Mouse (Mus musculus) cerebellum, adult 2 months (tissue): ENCODE results near the gene Wdr91. TPM values are rescaled to one million over a fixed set of nuclear protein-coding genes. Genes with fewer than 3 reads are reported as not detected.

Experiments used
- DNase-seq, 2 experiments: peaks; one replicate each; pipeline ENCODE4 v3.0.0; 2021
- H3K27ac ChIP-seq: fragments of 200-500 bp; 2 replicates; pipeline ENCODE4 v1.5.1; 2012; ENCODE audit warnings: low read length, control low read depth, inconsistent platforms; ENCODE audit not compliant: insufficient read depth
- H3K27me3 ChIP-seq: fragments of 200-500 bp; 2 replicates; pipeline ENCODE4 v1.6.1; 2012; ENCODE audit warnings: inconsistent platforms, mild to moderate bottlenecking, low read length, moderate library complexity; ENCODE audit not compliant: control insufficient read depth, insufficient read depth
- H3K4me1 ChIP-seq: fragments of 200-500 bp; 2 replicates; pipeline ENCODE4 v1.6.1; 2011; ENCODE audit warnings: low read length; ENCODE audit not compliant: control insufficient read depth, insufficient read depth
- H3K4me3 ChIP-seq: fragments of 200-500 bp; replicated peaks from 2 replicates; pipeline ENCODE3; 2011; ENCODE audit warnings: mild to moderate bottlenecking, low read depth, low read length, control low read depth; ENCODE audit not compliant: insufficient read depth
- CTCF ChIP-seq: fragments of 200-500 bp; IDR thresholded peaks from 2 replicates; pipeline ENCODE4 v1.5.1; 2011; ENCODE audit warnings: low read depth, mild to moderate bottlenecking, control low read depth, low read length, moderate library complexity, borderline replicate concordance; ENCODE audit not compliant: insufficient read depth
- POLR2A ChIP-seq: fragments of 200-500 bp; IDR thresholded peaks from 2 replicates; pipeline ENCODE4 v1.6.1; 2011; ENCODE audit warnings: low read length, control low read depth, borderline replicate concordance; ENCODE audit not compliant: insufficient read depth
- WGBS: fragments of 180-500 bp; shearing (Covaris S2); methylation state at CpG from one replicate; pipeline ENCODE4 v1.1.7; 2018; 5-methylcytosine and 5-hydroxymethylcytosine counted together
- polyA plus RNA-seq: library from polyadenylated mRNA; depleted of rRNA; stranded (reverse); fragments of >200 nt; gene quantifications from 2 replicates; pipeline ENCODE4 v1.2.3, GENCODE M21; 2012

Wdr91 gene
- polyA plus RNA-seq, 1 experiment: 28.0 TPM

DNA sequence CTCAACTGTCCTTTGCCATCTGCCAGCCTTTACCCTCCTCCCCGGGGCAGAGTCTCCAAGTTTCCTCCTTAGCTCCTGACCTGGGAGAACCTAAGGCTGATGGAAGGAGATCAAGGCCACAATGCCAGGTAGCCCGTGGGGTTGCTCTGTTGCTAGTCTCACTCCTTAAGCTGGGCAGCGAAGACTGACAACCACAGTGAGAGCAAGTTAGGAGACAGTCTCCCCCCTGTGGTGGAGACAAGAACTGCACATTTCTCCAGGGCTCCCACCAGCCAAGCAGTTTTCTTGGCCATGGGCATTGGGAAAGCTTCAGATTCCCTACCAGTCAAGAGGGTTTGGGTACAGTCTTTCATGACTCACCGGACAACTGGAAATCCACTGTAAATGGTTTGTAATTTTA lies 16.5 kb upstream of the Wdr91 start:
- TF ChIP-seq CTCF: peak; percentile 84
- TF ChIP-seq POLR2A: no peak
- DNase-seq: peak; percentile 58 to 70
- Histone ChIP-seq H3K4me1 (no peaks in the 10 kb centered on the region), H3K27ac (no peak overlapping the region), H3K27me3 (no peaks in the 10 kb centered on the region), H3K4me3 (no peak overlapping the region)
- WGBS: 27% methylated on average over 4 of the region's 4 CpGs

DNA sequence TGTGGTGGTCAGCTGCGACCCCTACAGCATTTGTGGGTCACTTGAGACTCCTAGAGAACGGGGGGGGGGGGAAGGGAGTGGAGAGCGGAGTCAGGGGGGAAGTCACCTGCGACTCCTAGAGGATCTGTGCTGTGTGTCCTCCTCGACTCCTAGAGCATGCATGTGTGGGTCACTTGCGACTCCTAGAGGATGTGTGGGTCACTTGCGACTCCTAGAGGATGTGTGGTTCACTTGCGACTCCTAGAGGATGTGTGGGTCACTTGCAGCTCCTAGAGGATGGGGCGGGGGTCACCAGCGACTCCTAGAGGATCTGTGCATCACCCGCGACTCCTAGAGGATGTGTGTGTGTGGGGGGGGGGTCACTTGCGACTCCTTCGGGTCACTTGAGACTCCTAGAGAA lies 11.3 kb upstream of the Wdr91 start:
- H3K27me3 ChIP-seq: no peaks in the 10 kb centered on the region
- H3K4me1 ChIP-seq: no peaks in the 10 kb centered on the region
- H3K27ac ChIP-seq: no peak overlapping the region
- DNase-seq: peak in 1 of 2 experiments; percentile 22
- TF ChIP-seq CTCF (peak; percentile 69), POLR2A (no peak)
- 48% methylated on average over 14 of the region's 14 CpGs for WGBS
- no peak overlapping the region for H3K4me3 ChIP-seq

DNA sequence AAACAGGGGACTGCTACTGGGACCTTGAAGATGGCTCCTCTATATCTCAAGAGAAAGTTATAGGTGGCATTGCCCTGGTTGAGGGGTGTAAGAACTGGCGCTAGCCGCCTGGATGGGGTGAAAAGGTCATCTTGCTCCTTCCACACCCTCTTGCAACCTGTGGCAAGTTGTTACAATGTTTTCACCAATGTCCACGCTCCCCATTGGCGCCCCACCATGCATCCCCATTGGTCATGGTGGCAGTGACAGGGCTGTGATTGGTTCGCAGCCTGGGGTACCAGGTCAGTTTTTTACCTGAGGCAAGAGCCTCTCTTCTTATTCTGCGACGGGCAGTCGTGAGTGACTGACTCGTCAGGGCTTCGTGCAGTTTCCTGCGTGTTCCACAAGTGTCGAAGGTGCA lies 10.0 kb upstream of the Wdr91 start:
- Histone ChIP-seq H3K4me3 (no peak overlapping the region), H3K27ac (no peak overlapping the region), H3K27me3 (no peaks in the 10 kb centered on the region), H3K4me1 (no peaks in the 10 kb centered on the region)
- 93% methylated on average over 12 of the region's 12 CpGs for WGBS
- DNase-seq: no peak
- TF ChIP-seq POLR2A (no peak), CTCF (no peak)

DNA sequence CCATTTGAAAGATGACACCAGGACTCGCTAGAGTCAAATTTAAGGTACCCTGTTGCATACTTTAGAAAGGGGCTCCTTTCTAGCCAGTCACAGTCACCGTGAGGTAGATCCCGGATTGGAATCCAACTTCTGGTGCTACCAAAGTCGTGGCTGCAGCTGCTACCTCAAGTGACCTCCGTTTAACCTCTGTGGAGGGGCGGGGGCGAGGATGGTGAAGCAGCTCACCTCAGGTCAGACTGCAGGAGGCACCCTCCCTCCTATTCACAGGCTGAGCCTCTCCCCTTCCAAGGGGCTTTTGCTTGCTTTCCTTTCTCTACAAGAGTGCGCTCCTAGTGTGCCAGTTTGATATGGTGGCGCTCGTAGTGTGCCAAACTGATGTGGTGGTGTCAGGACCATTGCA lies 9.3 kb upstream of the Wdr91 start, which contains the start of gene Stra8:
TSS of gene Stra8 (plus strand) at position 208 of the 400 bp plus-strand sequence.
- 63% methylated on average over 10 of the region's 10 CpGs for WGBS
- H3K27ac ChIP-seq: no peak within 1 kb of the TSS
- no peak for DNase-seq
- no peak within 1 kb of the TSS for H3K4me3 ChIP-seq
- no peaks in the 10 kb centered on the region for H3K4me1 ChIP-seq
- TF ChIP-seq POLR2A: no peak
- TF ChIP-seq CTCF: no peak
- no peaks in the 10 kb centered on the region for H3K27me3 ChIP-seq

- TF ChIP-seq POLR2A (no peak), CTCF (no peak)
- H3K4me1 ChIP-seq: no peaks in the 10 kb centered on the region
- 92% methylated on average over 7 of the region's 7 CpGs for WGBS
- H3K27ac ChIP-seq: no peak overlapping the region
- no peak for DNase-seq
- no peak overlapping the region for H3K4me3 ChIP-seq
- H3K27me3 ChIP-seq: no peaks in the 10 kb centered on the region
Measured at GRCm38 (mm10) chr6:34919146-34919545, 8.5 kb upstream of the Wdr91 start.

DNA sequence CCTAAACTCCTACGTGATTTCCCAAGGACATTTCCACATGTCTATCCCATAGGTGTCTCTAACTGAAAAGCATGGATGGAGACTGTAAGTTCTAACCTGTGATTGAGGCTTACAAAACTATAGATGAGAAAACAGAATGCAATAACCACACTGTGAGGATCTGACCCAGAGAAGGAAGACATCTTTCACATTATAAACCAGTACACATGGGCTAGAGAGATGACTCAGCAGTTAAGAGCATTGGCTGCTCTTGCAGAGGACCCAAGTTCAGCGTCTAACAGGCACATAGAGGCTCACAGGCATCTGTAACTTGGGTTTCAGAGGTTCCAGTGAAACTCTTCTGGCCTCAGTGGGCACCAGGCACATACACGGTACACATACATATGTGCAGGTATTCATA lies 3.8 kb upstream of the Wdr91 start:
- 90% methylated on average over 3 of the region's 3 CpGs for WGBS
- DNase-seq: no peak
- no peak overlapping the region for H3K27ac ChIP-seq
- no peak overlapping the region for H3K4me3 ChIP-seq
- no peaks in the 10 kb centered on the region for H3K27me3 ChIP-seq
- 0 out of 2 replicates have a peak, but pooled peaks cover 2% of the 10 kb centered on the region for H3K4me1 ChIP-seq
- TF ChIP-seq POLR2A (no peak), CTCF (no peak)

GRCm38 (mm10) chr6:34913341-34914040 lies 2.8 kb upstream of the Wdr91 start:
- no peak overlapping the region for H3K27ac ChIP-seq
- 83% methylated on average over 13 of the region's 13 CpGs for WGBS
- H3K27me3 ChIP-seq: no peaks in the 10 kb centered on the region

DNA sequence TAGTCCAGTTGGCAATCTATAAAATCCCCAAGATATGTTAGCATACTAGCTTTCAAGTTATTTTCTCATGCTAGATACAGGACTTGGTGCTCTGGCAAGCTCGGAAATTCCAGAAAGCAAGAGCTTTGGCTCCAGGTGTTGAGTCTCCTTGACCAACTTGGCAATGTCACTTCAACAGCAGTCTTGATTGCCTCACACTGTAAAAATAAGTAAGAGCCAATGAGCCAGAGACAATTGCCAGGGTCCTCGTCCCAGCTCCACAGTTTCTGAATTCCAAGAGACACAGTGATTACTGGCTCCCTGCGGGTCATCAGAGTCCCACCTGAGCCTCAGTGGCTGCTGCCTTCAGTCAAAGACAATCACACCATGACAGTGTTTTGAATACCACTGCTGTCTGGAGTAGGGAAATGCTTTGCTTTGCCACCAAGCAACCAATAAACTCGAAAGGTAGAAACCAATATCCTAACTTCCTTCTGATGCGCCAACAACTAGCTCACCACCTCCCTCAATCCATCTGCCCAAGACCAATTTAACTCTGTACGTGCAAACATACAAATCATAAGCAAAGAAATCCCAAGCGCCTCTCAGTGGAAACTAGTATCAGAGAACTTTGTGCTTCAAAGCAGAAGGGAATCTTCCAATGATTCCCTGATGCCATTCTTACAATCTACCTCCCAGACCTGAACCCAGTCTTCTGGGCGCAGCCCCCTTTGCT lies 888 bp downstream of the Wdr91 start:
- TF ChIP-seq CTCF: no peak
- TF ChIP-seq POLR2A: no peak
- Histone ChIP-seq H3K4me1 (0 out of 2 replicates have a peak, but pooled peaks cover 2% of the 10 kb centered on the region), H3K27me3 (no peaks in the 10 kb centered on the region), H3K4me3 (peak overlapping the region; percentile 80), H3K27ac (no peak overlapping the region)
- DNase-seq: no peak
- 36% methylated on average over 8 of the region's 8 CpGs for WGBS

More at GRCm38 (mm10) chr6:34913341-34914040, 2.8 kb upstream of the Wdr91 start:
- TF ChIP-seq POLR2A: no peak
- no peak for TF ChIP-seq CTCF
- Histone ChIP-seq H3K4me3 (no peak overlapping the region), H3K4me1 (0 out of 2 replicates have a peak, but pooled peaks cover 2% of the 10 kb centered on the region)
- no peak for DNase-seq
